Mouse (Mus musculus): ENCODE data around the gene Lck. TPM values are rescaled to one million over a fixed set of nuclear protein-coding genes. Genes with fewer than 3 reads are reported as not detected.

The Lck gene
- polyA plus RNA-seq, 1 experiment from 2014 or later, result 6.8 TPM

GRCm38 (mm10) chr4:129571551-129572084, 1.8 kb downstream of the Lck start:
- Histone ChIP-seq H3K4me3 (no peak overlapping the region), H3K4me1 (replicated peaks) (peaks cover 9% of the 10 kb centered on the region; the same call in 1 of the 2 replicates), H3K36me3 (no peaks in the 10 kb centered on the region), H3K27ac (no peak overlapping the region), H3K4me2 (no peak overlapping the region), H3K27me3 (no peaks in the 10 kb centered on the region), H3K9ac (no peak overlapping the region), H3K9me3 (replicated peaks) (no peaks in the 10 kb centered on the region)
- WGBS, result 73% methylated on average over 8 of the region's 8 CpGs
- no peak for ATAC-seq (replicated peaks; ENCODE audit: insufficient number of reproducible peaks, insufficient read depth, low FRiP score, low read depth)

GRCm38 (mm10) chr4:129570028-129570427, 3.4 kb downstream of the Lck start:
- WGBS, result 78% methylated on average over 6 of the region's 6 CpGs
- ATAC-seq (replicated peaks; ENCODE audit: insufficient number of reproducible peaks, insufficient read depth, low FRiP score, low read depth), result no peak
- H3K27me3 ChIP-seq, result no peaks in the 10 kb centered on the region

GRCm38 (mm10) chr4:129568366-129568765, 5.1 kb downstream of the Lck start:
- no peaks in the 10 kb centered on the region for H3K36me3 ChIP-seq
- 88% methylated on average over 7 of the region's 7 CpGs for WGBS
- no peak overlapping the region for H3K27ac ChIP-seq
- no peak overlapping the region for H3K9ac ChIP-seq
- no peak overlapping the region for H3K4me2 ChIP-seq
- 0 out of 2 replicates have a peak, but pooled peaks cover 4% of the 10 kb centered on the region for H3K4me1 ChIP-seq (replicated peaks)
- H3K27me3 ChIP-seq, result no peaks in the 10 kb centered on the region
- ATAC-seq (replicated peaks; ENCODE audit: insufficient number of reproducible peaks, insufficient read depth, low FRiP score, low read depth), result no peak
- no peak overlapping the region for H3K4me3 ChIP-seq
- H3K9me3 ChIP-seq (replicated peaks), result no peaks in the 10 kb centered on the region

More at GRCm38 (mm10) chr4:129570028-129570427, 3.4 kb downstream of the Lck start:
- Histone ChIP-seq H3K4me1 (replicated peaks) (peaks cover 5% of the 10 kb centered on the region; the same call in 1 of the 2 replicates), H3K4me2 (no peak overlapping the region), H3K36me3 (no peaks in the 10 kb centered on the region), H3K9ac (no peak overlapping the region), H3K4me3 (no peak overlapping the region), H3K9me3 (replicated peaks) (no peaks in the 10 kb centered on the region), H3K27ac (no peak overlapping the region)

GRCm38 (mm10) chr4:129565139-129565538, 8.3 kb downstream of the Lck start:
- H3K4me2 ChIP-seq, result no peak overlapping the region
- 73% methylated on average over 6 of the region's 6 CpGs for WGBS
- no peaks in the 10 kb centered on the region for H3K27me3 ChIP-seq
- no peak overlapping the region for H3K27ac ChIP-seq
- H3K4me3 ChIP-seq, result no peak overlapping the region
- no peaks in the 10 kb centered on the region for H3K4me1 ChIP-seq (replicated peaks)
- H3K9me3 ChIP-seq (replicated peaks), result no peaks in the 10 kb centered on the region
- no peaks in the 10 kb centered on the region for H3K36me3 ChIP-seq
- H3K9ac ChIP-seq, result no peak overlapping the region
- no peak for ATAC-seq (replicated peaks; ENCODE audit: insufficient number of reproducible peaks, insufficient read depth, low FRiP score, low read depth)

GRCm38 (mm10) chr4:129563718-129564117, 9.7 kb downstream of the Lck start:
- H3K36me3 ChIP-seq, result no peaks in the 10 kb centered on the region
- H3K4me3 ChIP-seq, result no peak overlapping the region
- ATAC-seq (replicated peaks; ENCODE audit: insufficient number of reproducible peaks, insufficient read depth, low FRiP score, low read depth), result no peak
- no peak overlapping the region for H3K27ac ChIP-seq
- H3K9ac ChIP-seq, result no peak overlapping the region
- H3K4me1 ChIP-seq (replicated peaks), result no peaks in the 10 kb centered on the region
- H3K9me3 ChIP-seq (replicated peaks), result no peaks in the 10 kb centered on the region
- no peak overlapping the region for H3K4me2 ChIP-seq
- WGBS, result 63% methylated on average over 8 of the region's 8 CpGs
- no peaks in the 10 kb centered on the region for H3K27me3 ChIP-seq

GRCm38 (mm10) chr4:129561184-129561583, 12.3 kb downstream of the Lck start:
- Histone ChIP-seq H3K36me3 (no peaks in the 10 kb centered on the region), H3K9ac (no peak overlapping the region), H3K9me3 (replicated peaks) (no peaks in the 10 kb centered on the region), H3K27me3 (no peaks in the 10 kb centered on the region), H3K27ac (no peak overlapping the region), H3K4me1 (replicated peaks) (peaks cover 9% of the 10 kb centered on the region), H3K4me3 (no peak overlapping the region), H3K4me2 (no peak overlapping the region)
- 69% methylated on average over 5 of the region's 5 CpGs for WGBS
- no peak for ATAC-seq (replicated peaks; ENCODE audit: insufficient number of reproducible peaks, insufficient read depth, low FRiP score, low read depth)

GRCm38 (mm10) chr4:129558321-129558955, 15.0 kb downstream of the Lck start:
- Histone ChIP-seq H3K27ac (peak overlapping the region; percentile 8; the same call in 1 of the 2 replicates), H3K4me2 (no peak overlapping the region), H3K9ac (no peak overlapping the region), H3K4me3 (peak overlapping the region; percentile 58; the same call in 1 of the 2 replicates), H3K27me3 (no peaks in the 10 kb centered on the region), H3K36me3 (no peaks in the 10 kb centered on the region), H3K9me3 (replicated peaks) (no peaks in the 10 kb centered on the region), H3K4me1 (replicated peaks) (peaks cover 17% of the 10 kb centered on the region)
- ATAC-seq (replicated peaks; ENCODE audit: insufficient number of reproducible peaks, insufficient read depth, low FRiP score, low read depth), result no peak
- WGBS, result 81% methylated on average over 12 of the region's 12 CpGs

- Histone ChIP-seq H3K4me2 (peak overlapping the region; percentile 81), H3K9ac (peak overlapping the region; percentile 59), H3K4me3 (peak overlapping the region; percentile 58), H3K27me3 (no peaks in the 10 kb centered on the region), H3K27ac (peak overlapping the region; percentile 68; the same call in 1 of the 2 replicates), H3K36me3 (no peaks in the 10 kb centered on the region), H3K9me3 (replicated peaks) (no peaks in the 10 kb centered on the region), H3K4me1 (replicated peaks) (peaks cover 17% of the 10 kb centered on the region)
- WGBS, result 50% methylated on average over 9 of the region's 9 CpGs
- no peak for ATAC-seq (replicated peaks; ENCODE audit: insufficient number of reproducible peaks, insufficient read depth, low FRiP score, low read depth)
Observed at GRCm38 (mm10) chr4:129557256-129557808, 16.1 kb downstream of the Lck start.

GRCm38 (mm10) chr4:129556532-129557223, 16.8 kb downstream of the Lck start:
- peak; percentile 84 for ATAC-seq (replicated peaks; ENCODE audit: insufficient number of reproducible peaks, insufficient read depth, low FRiP score, low read depth)
- H3K27me3 ChIP-seq, result no peaks in the 10 kb centered on the region
- peak overlapping the region; percentile 59 for H3K9ac ChIP-seq
- 9% methylated on average over 32 of the region's 33 CpGs for WGBS
- H3K4me1 ChIP-seq (replicated peaks), result peaks cover 17% of the 10 kb centered on the region
- peak overlapping the region; percentile 68 for H3K27ac ChIP-seq
- H3K4me2 ChIP-seq, result peak overlapping the region; percentile 81
- H3K9me3 ChIP-seq (replicated peaks), result no peaks in the 10 kb centered on the region
- peak overlapping the region; percentile 58 for H3K4me3 ChIP-seq
- no peaks in the 10 kb centered on the region for H3K36me3 ChIP-seq

- ATAC-seq (replicated peaks; ENCODE audit: insufficient number of reproducible peaks, insufficient read depth, low FRiP score, low read depth), result peak; percentile 17; the same call in 1 of the 2 replicates
- peak overlapping the region; percentile 68; the same call in 1 of the 2 replicates for H3K27ac ChIP-seq
- peak overlapping the region; percentile 81 for H3K4me2 ChIP-seq
- no peaks in the 10 kb centered on the region for H3K27me3 ChIP-seq
- H3K4me1 ChIP-seq (replicated peaks), result peaks cover 17% of the 10 kb centered on the region
- H3K36me3 ChIP-seq, result no peaks in the 10 kb centered on the region
- 1% methylated on average over 24 of the region's 24 CpGs for WGBS
- H3K9ac ChIP-seq, result peak overlapping the region; percentile 35
- H3K9me3 ChIP-seq (replicated peaks), result no peaks in the 10 kb centered on the region
- peak overlapping the region; percentile 58 for H3K4me3 ChIP-seq
Observed at GRCm38 (mm10) chr4:129555862-129556531, 17.4 kb downstream of the Lck start.

GRCm38 (mm10) chr4:129555421-129555861, 18.0 kb downstream of the Lck start:
- Histone ChIP-seq H3K36me3 (no peaks in the 10 kb centered on the region), H3K4me3 (peak overlapping the region; percentile 58), H3K27me3 (no peaks in the 10 kb centered on the region), H3K4me1 (replicated peaks) (peaks cover 17% of the 10 kb centered on the region), H3K9me3 (replicated peaks) (no peaks in the 10 kb centered on the region), H3K9ac (peak overlapping the region; percentile 35; the same call in 1 of the 2 replicates), H3K27ac (no peak overlapping the region), H3K4me2 (peak overlapping the region; percentile 81)
- ATAC-seq (replicated peaks; ENCODE audit: insufficient number of reproducible peaks, insufficient read depth, low FRiP score, low read depth), result peak; percentile 9; the same call in 1 of the 2 replicates
- 5% methylated on average over 16 of the region's 16 CpGs for WGBS
